Comparison of ENCODE assay signal across 9 mouse cellular contexts in genomic region chr2:128072944-128073343, GRCm38 (mm10).
"Had no signal": no experiment of that assay in that cellular context is flagged by ENCODE, and none has a peak within 500 bp of the region (broad histone marks: within the 10 kb centered on the region; RNA-seq: fewer than 3 reads in every experiment).

No protein-coding gene starts in this region.

- ATAC-seq: midbrain, embryonic 16.5 days had no signal

- DNase-seq: kidney, adult 11 months; kidney, postnatal 14 days; lung, embryonic 14.5 days; lung, postnatal 10 days; lung, postnatal 4 days; spleen, adult 18-20 months; thymus, adult 18-20 months; thymus, postnatal 14 days had no signal
